Mouse (Mus musculus) urinary bladder, postnatal 10 days (tissue): ENCODE results near the gene Npepps.

ENCODE experiments used
- DNase-seq: peaks from one replicate; pipeline ENCODE4 v3.0.0; 2022; ENCODE audit warnings: low spot score

Npepps gene

GRCm38 (mm10) chr11:97186947-97187763 lies 93.3 kb downstream of the Npepps start:
- DNase-seq, result peak; percentile 93

GRCm38 (mm10) chr11:97185704-97186614 lies 94.5 kb downstream of the Npepps start:
- DNase-seq, result no peak

GRCm38 (mm10) chr11:97184875-97185274 lies 95.6 kb downstream of the Npepps start:
- no peak for DNase-seq

- no peak for DNase-seq
Observed at GRCm38 (mm10) chr11:97182446-97182845, 98.0 kb downstream of the Npepps start.

- no peak for DNase-seq
Observed at GRCm38 (mm10) chr11:97181061-97181460, 99.4 kb downstream of the Npepps start.

GRCm38 (mm10) chr11:97178198-97178597 lies 102.2 kb downstream of the Npepps start:
- no peak for DNase-seq

GRCm38 (mm10) chr11:97176851-97177250 lies 103.6 kb downstream of the Npepps start:
- DNase-seq, result no peak

GRCm38 (mm10) chr11:97175499-97175898 lies 104.9 kb downstream of the Npepps start:
- no peak for DNase-seq

GRCm38 (mm10) chr11:97160341-97160740 lies 120.1 kb downstream of the Npepps start:
- DNase-seq, result no peak

- no peak for DNase-seq
Observed at GRCm38 (mm10) chr11:97156999-97157398, 123.4 kb downstream of the Npepps start.
